Mouse (Mus musculus) Patski (cell line): ENCODE data around the gene Prdm16. TPM values are rescaled to one million over a fixed set of nuclear protein-coding genes. Genes with fewer than 3 reads are reported as not detected.
A peak's percentile ranks its signal among the peaks of the same experiment; 100 is the strongest.

Experiments
- ATAC-seq: fragments of 100-300 bp; one replicate; pipeline ENCODE4 v1.8.0; 2021
- CTCF ChIA-PET: fragments of 350-600 bp; sonication (Branson Sonifier 250); formaldehyde crosslinking; loops from one replicate; lab custom pipeline; 2022; ENCODE audit warnings: inconsistent platforms; lab: Charles Lee
- POLR2A ChIA-PET: fragments of 350-600 bp; sonication (Branson Sonifier 250); formaldehyde crosslinking; loops from one replicate; lab custom pipeline; 2022; ENCODE audit warnings: antibody characterized with exemption, inconsistent platforms; lab: Charles Lee
- DNase-seq: peaks from one replicate; pipeline ENCODE4 v3.0.0-alpha.2; 2011; ENCODE audit warnings: low read depth, low spot score
- H3K27me3 ChIP-seq: fragments of 371-371 bp; one replicate; pipeline ENCODE4 v1.5.1; 2021
- CTCF ChIP-seq: fragments of 100-300 bp; IDR thresholded peaks from one replicate; pipeline ENCODE4 v1.5.1; 2021
- in situ Hi-C: fragments of 300-500 bp; cut with MboI; formaldehyde crosslinking; loops from 3 replicates; pipeline ENCODE4 v1.11.1; 2018; ENCODE audit warnings: low pct_unique_long_range_greater_than_20kb, mixed read lengths
- polyA plus RNA-seq: library from polyadenylated mRNA; unstranded; gene quantifications from one replicate; pipeline ENCODE4 v1.2.3, GENCODE M21; 2021

Prdm16 gene
- polyA plus RNA-seq, 1 experiment from 2014 or later: not detected

DNA sequence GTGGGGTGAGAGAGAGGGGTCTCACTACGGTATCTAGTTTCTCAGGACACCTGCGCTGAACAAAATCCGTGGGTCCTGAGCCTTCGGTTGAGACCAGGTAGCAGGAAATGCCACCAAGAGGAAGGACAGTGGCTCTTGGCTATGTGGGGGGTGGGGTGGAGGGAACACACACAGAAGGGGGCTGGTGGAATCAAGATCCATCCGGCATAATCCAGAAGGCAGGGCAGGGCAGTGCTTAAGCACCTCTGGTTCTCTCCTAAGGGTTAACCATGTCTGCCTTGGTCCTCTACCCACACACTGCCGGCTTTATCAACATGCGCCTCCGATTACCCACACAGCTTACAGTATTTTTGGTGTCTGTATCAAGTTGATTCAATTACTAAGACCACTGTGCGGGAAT is 191.0 kb downstream of the Prdm16 start:
- DNase-seq: no peak
- ChIA-PET POLR2A (no interaction called here), CTCF (no interaction called here)
- H3K27me3 ChIP-seq: peaks cover 18% of the 10 kb centered on the region
- ATAC-seq: no peak
- in situ Hi-C loops: no loop called here
- TF ChIP-seq CTCF: no peak

DNA sequence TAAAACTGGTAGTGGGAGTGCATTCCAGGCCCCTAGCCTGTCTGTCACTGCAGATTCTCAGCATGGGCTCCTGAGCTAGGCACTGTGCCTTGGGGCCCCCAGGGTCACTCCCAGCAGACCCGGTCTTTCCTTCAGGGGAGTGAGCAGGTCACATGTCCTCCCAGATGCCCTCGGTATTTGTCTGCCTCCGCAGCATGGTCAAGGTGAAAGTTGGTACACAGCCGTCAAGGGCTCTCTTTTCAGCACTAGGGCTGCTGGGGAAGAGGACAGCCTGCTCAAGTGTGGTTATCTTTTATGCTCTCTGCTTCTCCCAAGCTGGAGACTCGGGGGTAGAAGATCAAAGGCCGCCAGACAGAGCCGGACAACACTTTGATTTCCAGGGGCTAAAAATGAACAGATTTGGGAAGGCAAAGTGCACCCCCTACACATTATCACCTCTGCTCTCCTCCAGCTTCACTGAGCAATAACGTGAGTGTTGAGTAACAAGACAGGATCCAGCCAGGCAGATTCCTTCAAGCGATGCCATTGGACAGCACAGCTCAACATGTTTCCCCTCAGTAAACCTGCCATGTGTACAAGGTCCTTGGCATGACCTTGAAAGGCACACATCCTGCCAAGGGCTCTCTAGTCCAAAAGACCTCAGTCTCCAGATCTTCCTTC is 193.9 kb downstream of the Prdm16 start:
- ATAC-seq: no peak
- no peak for DNase-seq
- in situ Hi-C loops: no loop called here
- POLR2A ChIA-PET: no interaction called here
- no peak for TF ChIP-seq CTCF
- CTCF ChIA-PET: no interaction called here
- peaks cover 29% of the 10 kb centered on the region for H3K27me3 ChIP-seq

DNA sequence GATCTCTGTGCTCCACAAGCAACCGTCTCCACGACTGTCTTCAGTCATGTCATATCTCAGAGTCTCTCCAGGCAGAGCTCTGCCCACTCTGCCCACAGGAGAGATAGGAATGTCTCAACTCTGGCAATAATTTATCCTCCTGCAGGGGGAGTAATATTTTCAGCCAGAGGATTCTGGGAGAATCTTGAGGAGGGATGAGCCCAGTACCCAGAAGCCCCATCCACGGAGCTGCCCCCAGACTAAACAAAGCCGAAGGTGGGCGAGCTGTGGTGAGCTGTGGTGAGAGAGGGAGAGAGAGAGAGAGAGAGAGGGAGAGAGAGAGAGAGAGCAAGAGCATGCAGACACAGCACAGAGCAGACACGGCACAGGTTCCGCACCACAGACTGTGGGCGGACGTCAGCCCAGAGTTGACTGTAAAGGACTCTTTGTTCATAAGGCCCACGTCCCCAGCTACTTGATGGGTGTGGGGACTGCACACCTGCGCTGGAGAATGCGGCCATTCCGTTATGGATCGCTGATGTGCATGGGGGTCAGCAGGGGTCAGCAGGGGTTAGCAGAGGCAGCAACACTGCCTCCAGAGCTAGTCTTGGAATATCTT is 197.1 kb downstream of the Prdm16 start:
- ChIA-PET POLR2A (no interaction called here), CTCF (no interaction called here)
- ATAC-seq (no peak), DNase-seq (no peak)
- no peak for TF ChIP-seq CTCF
- H3K27me3 ChIP-seq: peaks cover 23% of the 10 kb centered on the region
- in situ Hi-C loops: no loop called here

DNA sequence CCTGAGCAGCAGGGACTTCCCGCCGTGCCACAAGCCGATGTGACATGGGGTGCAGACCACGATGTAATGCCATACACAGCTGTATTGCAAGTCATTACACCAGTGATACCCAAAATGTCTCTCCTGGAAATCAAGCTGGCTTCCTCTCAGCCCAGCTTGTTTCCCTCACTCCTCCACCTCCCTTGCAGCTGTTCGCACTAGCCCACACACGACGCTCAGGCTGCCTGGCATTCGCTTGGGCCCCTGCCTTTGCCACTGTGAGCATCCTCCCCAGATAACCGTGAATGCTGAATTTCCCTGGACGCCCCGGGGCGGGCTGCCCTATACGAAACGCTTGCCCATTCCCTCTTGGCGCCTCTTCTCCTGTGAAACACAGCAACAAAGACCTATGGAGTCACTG is 198.1 kb downstream of the Prdm16 start:
- no peak for ATAC-seq
- in situ Hi-C loops: no loop called here
- CTCF ChIA-PET: no interaction called here
- DNase-seq: no peak
- no peak for TF ChIP-seq CTCF
- H3K27me3 ChIP-seq: peaks cover 23% of the 10 kb centered on the region
- POLR2A ChIA-PET: no interaction called here

DNA sequence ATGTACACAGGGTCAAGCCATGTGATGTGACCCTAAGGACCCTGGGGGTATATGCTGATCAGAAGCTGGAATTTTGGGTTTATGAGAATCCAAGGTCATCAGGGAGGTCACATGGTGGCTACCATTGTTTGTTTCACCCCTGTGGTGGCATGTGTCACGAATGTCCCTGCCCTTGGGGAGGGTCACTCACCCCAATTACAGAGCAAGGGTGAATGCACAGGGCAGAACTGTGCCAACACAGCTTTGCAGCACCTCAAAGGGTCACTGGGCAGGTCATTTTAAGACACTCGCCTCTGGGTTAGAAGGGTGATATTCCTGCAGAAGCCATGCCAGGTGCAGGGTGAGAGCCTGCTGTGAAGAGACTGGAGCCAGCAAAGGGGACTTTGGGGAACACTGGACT is 206.9 kb downstream of the Prdm16 start:
- ATAC-seq: no peak
- in situ Hi-C loops: no loop called here
- no peak for TF ChIP-seq CTCF
- POLR2A ChIA-PET: no interaction called here
- CTCF ChIA-PET: no interaction called here
- peaks cover 18% of the 10 kb centered on the region for H3K27me3 ChIP-seq
- DNase-seq: no peak

DNA sequence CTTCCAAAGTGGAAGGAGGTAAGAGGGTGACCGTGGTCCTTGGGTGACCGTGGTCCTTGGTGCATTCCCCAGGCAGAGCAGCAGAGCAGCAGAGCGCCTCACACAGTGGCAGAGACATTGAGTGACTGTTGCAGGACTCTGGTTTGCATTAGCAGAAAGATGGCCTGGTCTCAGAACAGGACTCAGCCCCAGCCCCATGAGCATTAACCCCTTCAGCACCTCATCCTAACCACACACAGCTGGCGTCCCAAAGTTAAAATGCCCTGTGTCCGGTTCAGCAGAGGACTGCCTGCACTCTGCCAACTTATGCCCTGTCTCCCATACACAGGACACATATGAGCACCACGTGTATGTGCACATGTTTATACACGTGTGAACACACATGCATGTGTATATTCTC is 209.8 kb downstream of the Prdm16 start:
- no peak for TF ChIP-seq CTCF
- ChIA-PET POLR2A (no interaction called here), CTCF (no interaction called here)
- no peak for ATAC-seq
- H3K27me3 ChIP-seq: peaks cover 18% of the 10 kb centered on the region
- in situ Hi-C loops: no loop called here
- no peak for DNase-seq

DNA sequence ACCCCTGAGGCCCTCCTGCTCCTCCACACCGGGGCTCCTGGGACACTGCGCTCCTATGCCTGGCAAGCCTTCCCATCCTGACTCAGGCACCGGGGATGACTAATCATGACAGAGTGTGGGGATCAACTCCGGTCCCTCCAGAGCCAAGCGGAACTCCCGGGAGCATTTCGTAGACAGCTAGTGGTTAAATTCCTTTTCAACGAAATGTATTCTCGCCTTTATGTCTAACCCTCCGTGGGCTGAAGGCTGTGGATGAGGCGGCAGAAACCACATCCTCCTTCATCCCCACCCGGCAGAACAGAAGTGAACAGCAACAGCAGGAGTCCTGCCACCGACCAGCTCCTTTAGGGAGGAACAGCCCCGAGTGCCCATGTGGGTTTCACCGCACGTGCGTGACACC is 211.4 kb downstream of the Prdm16 start:
- CTCF ChIA-PET: no interaction called here
- peaks cover 13% of the 10 kb centered on the region for H3K27me3 ChIP-seq
- ATAC-seq: peak; percentile 81
- DNase-seq: peak; percentile 64
- TF ChIP-seq CTCF: no peak
- in situ Hi-C loops: no loop called here
- POLR2A ChIA-PET: interaction anchor here (0.6 kb wide), 1 partner anchor 40 kb away, joined by 3 read pairs; no protein-coding TSS in a partner anchor

DNA sequence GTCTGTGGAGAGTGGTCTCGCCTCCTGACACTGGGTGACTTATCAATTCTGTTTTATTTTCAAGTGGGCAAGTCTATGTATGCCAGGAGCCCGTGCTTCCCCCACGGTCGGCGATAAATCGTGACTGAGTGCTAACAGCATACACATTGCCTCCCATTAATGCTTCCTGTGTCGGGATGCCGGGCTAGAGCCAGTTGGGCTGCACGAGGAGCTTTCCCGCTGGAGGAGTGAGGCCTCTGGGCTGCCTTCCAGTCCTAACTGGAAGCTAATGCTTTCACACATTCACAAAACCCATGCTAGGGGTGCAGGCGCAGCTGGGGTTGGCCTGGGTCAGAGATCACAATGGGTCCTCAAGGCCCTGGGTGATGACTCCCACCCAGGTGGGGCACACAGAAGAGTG is 212.0 kb downstream of the Prdm16 start:
- CTCF ChIA-PET: no interaction called here
- peaks cover 7% of the 10 kb centered on the region for H3K27me3 ChIP-seq
- TF ChIP-seq CTCF: no peak
- DNase-seq (no peak), ATAC-seq (no peak)
- POLR2A ChIA-PET: interaction anchor here (0.6 kb wide), 2 partner anchors 40 to 139 kb away, joined by 3 read pairs; no protein-coding TSS in a partner anchor
- in situ Hi-C loops: no loop called here

DNA sequence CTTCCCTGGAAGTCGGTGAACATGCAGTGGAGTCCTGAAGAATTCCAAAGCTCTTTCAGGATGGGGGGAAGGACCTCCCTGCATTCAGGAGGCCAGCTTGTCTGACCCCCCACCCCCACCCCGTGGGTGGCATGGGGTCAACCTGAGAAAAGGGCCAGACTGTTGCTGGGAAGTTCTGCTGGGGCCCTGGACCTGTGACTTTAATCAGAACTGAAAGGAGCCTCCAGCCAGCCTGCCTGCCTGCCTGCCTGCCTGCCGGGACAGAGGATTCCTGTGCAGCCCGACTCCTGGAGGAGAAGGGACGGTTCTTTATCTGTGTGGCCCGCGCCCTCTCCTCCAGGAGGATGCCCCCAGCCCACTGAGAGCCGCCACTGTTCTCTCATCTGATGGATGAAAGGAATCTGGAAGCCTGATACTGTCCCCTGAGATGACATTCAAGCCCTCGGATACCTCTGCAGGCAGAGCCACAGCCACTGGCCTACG is 214.2 kb downstream of the Prdm16 start:
- in situ Hi-C loops: no loop called here
- TF ChIP-seq CTCF: no peak
- ChIA-PET CTCF (no interaction called here), POLR2A (no interaction called here)
- no peak for DNase-seq
- no peak for ATAC-seq
- H3K27me3 ChIP-seq: no peaks in the 10 kb centered on the region

DNA sequence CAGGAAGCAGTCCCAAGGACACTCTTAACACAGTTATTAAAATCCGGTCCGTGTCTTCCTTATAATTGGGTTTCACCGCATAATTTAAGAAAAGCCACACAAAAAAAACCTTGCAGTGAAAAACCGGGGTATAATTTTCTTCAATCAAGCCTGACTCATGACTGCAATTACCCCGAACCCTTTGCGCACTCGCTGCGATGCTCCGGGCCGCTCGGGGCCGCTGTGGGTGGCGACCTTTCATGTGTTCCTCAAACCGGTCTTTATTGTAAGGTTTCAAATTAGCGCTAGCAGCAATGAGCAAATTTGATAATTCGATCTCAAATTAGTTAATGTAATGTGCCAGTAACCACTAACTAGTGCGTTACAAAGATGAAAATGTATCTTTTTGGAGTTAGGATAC is 215.9 kb downstream of the Prdm16 start:
- peaks cover 5% of the 10 kb centered on the region for H3K27me3 ChIP-seq
- ChIA-PET POLR2A (no interaction called here), CTCF (interaction anchor here (0.5 kb wide), 1 partner anchor 237 kb away, joined by 3 read pairs; no protein-coding TSS in a partner anchor)
- in situ Hi-C loops: no loop called here
- DNase-seq (no peak), ATAC-seq (no peak)
- no peak for TF ChIP-seq CTCF

DNA sequence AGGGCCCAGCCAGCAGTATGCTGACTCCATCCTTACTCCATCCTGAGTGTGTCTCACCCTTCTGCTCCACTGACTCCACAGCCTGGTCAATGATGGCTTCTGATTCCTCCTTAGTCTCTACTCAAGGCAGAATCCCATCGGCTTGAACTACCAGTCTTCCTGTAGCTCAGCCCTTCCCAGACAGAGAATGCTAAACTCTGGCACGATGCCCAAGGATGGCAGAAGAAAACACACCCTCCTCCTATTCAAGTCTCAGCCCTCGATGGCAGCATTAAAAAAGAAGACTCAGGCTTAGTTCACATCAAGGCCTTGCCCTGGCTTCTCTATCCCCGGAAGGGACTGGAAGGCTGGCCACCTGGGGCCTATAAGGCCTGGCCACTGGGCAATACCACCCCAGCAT is 216.9 kb downstream of the Prdm16 start:
- TF ChIP-seq CTCF: no peak
- in situ Hi-C loops: no loop called here
- CTCF ChIA-PET: no interaction called here
- ATAC-seq (no peak), DNase-seq (no peak)
- POLR2A ChIA-PET: no interaction called here
- H3K27me3 ChIP-seq: peaks cover 11% of the 10 kb centered on the region
